Mouse (Mus musculus) spleen, adult 2 months (tissue): ENCODE results near the gene Sap25. TPM values are rescaled to one million over a fixed set of nuclear protein-coding genes. Genes with fewer than 3 reads are reported as not detected.
"Not testable (repeated sequence)": the region's sequence is repeated elsewhere in the genome, so short reads cannot be mapped to it uniquely, and the experiment has no call there.

Experiments
- DNase-seq, 2 experiments: peaks; one replicate each; pipeline versions ENCODE4 v3.0.0 to v3.0.0-alpha.2; 2012 to 2021; ENCODE audit warnings: low spot score in 2 of 2, low read depth in 1 of 2
- H3K27ac ChIP-seq: fragments of 200-500 bp; 2 replicates; pipeline ENCODE4 v1.5.1; 2012; ENCODE audit warnings: low read length, inconsistent platforms; ENCODE audit not compliant: insufficient read depth
- H3K27me3 ChIP-seq: fragments of 200-500 bp; 2 replicates; pipeline ENCODE4 v1.6.1; 2012; ENCODE audit warnings: mild to moderate bottlenecking, moderate library complexity, low read length, inconsistent platforms; ENCODE audit not compliant: control insufficient read depth, insufficient read depth
- H3K36me3 ChIP-seq: fragments of 200-500 bp; 2 replicates; pipeline ENCODE4 v1.6.1; 2012; ENCODE audit warnings: mild to moderate bottlenecking, low read length, inconsistent platforms; ENCODE audit not compliant: control insufficient read depth, insufficient read depth
- H3K4me1 ChIP-seq: fragments of 200-500 bp; 2 replicates; pipeline ENCODE4 v1.6.1; 2011; ENCODE audit warnings: inconsistent platforms; ENCODE audit not compliant: control insufficient read depth, insufficient read depth, insufficient read length
- H3K4me3 ChIP-seq: fragments of 200-500 bp; 2 replicates; pipeline ENCODE4 v1.5.1; 2011; ENCODE audit warnings: mild to moderate bottlenecking, inconsistent platforms; ENCODE audit not compliant: insufficient read depth, insufficient read length; ENCODE audit errors: extremely low read depth
- CTCF ChIP-seq: fragments of 200-500 bp; IDR thresholded peaks from 2 replicates; pipeline ENCODE4 v1.5.1; 2011; ENCODE audit warnings: mild to moderate bottlenecking, inconsistent platforms; ENCODE audit not compliant: insufficient read depth, insufficient read length, insufficient replicate concordance; ENCODE audit errors: extremely low read depth
- POLR2A ChIP-seq: fragments of 200-500 bp; IDR thresholded peaks from 2 replicates; pipeline ENCODE4 v1.6.1; 2011; ENCODE audit warnings: low read depth, low read length, inconsistent platforms
- WGBS: fragments of 180-500 bp; shearing (Covaris S2); methylation state at CpG from one replicate; pipeline ENCODE4 v1.1.7; 2018; 5-methylcytosine and 5-hydroxymethylcytosine counted together
- polyA plus RNA-seq: library from polyadenylated mRNA; depleted of rRNA; stranded (reverse); fragments of >200 nt; gene quantifications from 2 replicates; pipeline ENCODE4 v1.2.3, GENCODE M21; 2012

Sap25 gene
- polyA plus RNA-seq, 1 experiment = 328 TPM

DNA sequence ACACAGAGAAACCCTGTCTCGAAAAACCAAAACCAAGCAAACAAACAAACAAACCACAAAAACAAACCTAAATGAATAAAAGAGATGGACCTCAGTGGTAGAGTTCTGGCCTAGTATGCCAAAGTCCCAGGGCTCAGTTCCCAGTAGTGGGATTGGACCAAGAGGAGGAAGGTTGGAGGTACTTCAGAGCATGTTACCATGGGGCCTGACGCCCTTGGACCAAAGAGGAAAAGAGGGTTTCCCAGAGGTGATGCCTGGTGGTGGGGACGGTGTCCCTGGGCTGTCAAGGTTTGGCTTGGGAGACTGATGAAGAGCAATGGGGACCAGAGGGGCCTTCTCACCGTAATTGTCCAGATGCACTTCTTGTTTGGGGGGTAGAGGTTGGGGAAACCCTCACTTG, 31.1 kb upstream of the Sap25 start:
- 86% methylated on average over 4 of the region's 4 CpGs for WGBS
- TF ChIP-seq CTCF (no peak), POLR2A (no peak)
- H3K27ac ChIP-seq = no peak overlapping the region
- H3K4me3 ChIP-seq = peak overlapping the region; percentile 1; the same call in 1 of the 2 replicates
- peaks cover 20% of the 10 kb centered on the region; the same call in 1 of the 2 replicates for H3K4me1 ChIP-seq
- no peak for DNase-seq
- H3K36me3 ChIP-seq = no peaks in the 10 kb centered on the region; the same call in 1 of the 2 replicates
- H3K27me3 ChIP-seq = no peaks in the 10 kb centered on the region

DNA sequence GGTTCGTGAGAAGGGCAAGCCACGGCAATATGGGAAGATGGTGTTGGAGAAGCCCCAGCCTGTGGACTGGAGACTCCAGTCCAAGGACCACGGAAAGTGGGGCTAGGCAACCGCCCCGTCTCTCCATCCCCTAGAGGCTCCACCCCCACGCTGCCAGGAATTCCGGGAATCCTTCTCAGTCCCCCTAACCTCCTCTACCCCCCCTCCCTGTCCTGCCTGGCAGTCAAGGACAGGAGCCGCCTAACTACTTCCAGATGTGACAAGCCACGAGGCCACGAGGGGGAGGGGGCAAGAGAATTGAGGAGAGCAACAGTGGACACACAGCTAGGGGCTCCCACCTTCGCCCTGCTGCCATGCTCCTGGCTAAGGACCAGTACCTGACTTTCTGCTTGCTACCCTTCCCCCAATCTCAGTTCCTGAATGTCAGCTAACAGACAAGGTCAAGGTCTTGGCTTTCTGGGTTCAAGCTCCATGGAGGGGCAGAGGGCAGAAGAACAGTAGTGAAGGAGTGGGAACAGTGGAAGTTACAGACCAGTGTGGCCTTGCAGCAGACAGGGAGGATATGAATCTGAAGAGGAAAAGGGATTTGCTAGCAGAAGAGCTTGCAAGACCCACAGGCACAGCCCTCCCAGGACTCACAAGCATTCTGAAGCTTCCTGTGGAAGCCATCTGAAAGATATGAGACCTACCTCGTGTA, 30.4 kb upstream of the Sap25 start:
- H3K4me1 ChIP-seq = peaks cover 20% of the 10 kb centered on the region; the same call in 1 of the 2 replicates
- H3K4me3 ChIP-seq = peak overlapping the region; percentile 1
- 70% methylated on average over 12 of the region's 12 CpGs for WGBS
- TF ChIP-seq POLR2A (no peak), CTCF (no peak)
- H3K27ac ChIP-seq = peak overlapping the region; percentile 60
- no peaks in the 10 kb centered on the region for H3K27me3 ChIP-seq
- DNase-seq = no peak
- H3K36me3 ChIP-seq = no peaks in the 10 kb centered on the region; the same call in 1 of the 2 replicates

DNA sequence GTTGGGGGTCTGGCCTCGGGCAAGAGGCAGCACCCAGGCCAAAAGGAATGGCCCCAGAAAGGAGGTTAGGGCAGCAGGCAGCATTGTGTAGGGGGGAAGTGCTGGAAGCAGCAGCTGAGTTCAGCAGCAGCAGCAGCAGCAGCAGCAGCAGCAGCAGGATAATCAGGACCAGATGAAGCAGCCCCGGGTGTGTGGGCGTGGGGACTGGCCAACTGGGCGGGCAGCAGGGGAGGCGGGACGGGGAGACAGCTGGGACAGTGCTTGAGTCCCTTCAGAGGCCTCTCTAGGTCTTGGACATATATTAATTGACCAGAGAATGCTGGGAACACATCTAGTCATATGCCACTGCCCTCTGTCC, 29.9 kb upstream of the Sap25 start:
- DNase-seq = no peak
- TF ChIP-seq CTCF (no peak), POLR2A (no peak)
- 68% methylated on average over 6 of the region's 6 CpGs for WGBS
- H3K36me3 ChIP-seq = no peaks in the 10 kb centered on the region; the same call in 1 of the 2 replicates
- H3K4me1 ChIP-seq = peaks cover 20% of the 10 kb centered on the region; the same call in 1 of the 2 replicates
- no peaks in the 10 kb centered on the region for H3K27me3 ChIP-seq
- H3K4me3 ChIP-seq = no peak overlapping the region; the same call in 1 of the 2 replicates
- H3K27ac ChIP-seq = peak overlapping the region; percentile 60

DNA sequence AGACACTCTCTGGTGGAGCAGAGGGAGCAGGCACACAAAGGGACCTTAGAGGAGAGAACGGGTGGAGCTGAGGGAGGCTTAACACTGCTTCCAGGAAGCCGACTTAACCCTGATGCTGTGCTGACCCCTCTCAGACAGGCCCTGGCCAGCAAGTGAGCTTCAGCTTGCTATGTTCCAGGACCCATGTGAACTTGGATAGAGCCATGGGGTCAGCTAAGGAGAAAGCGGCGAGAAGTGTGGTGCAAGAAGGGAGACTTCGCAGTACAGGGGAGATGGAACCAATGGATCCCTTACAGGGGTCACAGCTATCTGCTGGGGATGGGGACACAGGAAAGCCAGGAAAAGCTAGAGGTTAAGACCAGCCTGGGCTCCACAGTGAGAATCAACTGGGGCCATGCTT, 28.1 kb upstream of the Sap25 start:
- no peak for DNase-seq
- Histone ChIP-seq H3K27me3 (no peaks in the 10 kb centered on the region), H3K27ac (peak overlapping the region; percentile 3; the same call in 1 of the 2 replicates), H3K36me3 (no peaks in the 10 kb centered on the region), H3K4me3 (no peak overlapping the region), H3K4me1 (peaks cover 20% of the 10 kb centered on the region; the same call in 1 of the 2 replicates)
- no peak for TF ChIP-seq CTCF
- no peak for TF ChIP-seq POLR2A
- 82% methylated on average over 5 of the region's 5 CpGs for WGBS

DNA sequence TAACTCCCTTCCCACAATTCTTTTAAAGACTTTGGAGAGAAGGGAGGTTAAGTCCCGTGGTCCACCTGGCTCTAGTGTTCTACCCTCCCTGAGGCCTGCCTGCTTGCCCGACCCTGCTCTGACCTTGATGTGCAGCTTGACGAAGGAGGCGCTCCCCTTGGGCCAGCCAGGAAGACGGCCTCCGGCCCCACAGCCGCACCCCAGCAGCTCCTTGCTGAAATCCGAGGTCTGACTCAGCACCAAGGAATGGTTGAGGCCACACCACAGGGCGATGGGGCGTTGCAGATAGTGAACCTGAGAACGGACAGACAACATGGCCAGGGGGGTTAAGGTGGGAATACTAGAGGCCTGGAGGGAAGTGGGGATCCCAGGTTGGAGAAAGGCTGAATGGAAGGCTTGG, 27.6 kb upstream of the Sap25 start, which contains the start of gene Pcolce:
Gene Pcolce, minus strand, starts transcription at position 235 of the 400 bp plus-strand sequence.
- H3K27ac ChIP-seq = peak within 1 kb of the TSS; percentile 3; the same call in 1 of the 2 replicates
- no peak for TF ChIP-seq POLR2A
- no peak for TF ChIP-seq CTCF
- no peaks in the 10 kb centered on the region for H3K27me3 ChIP-seq
- no peak for DNase-seq
- no peaks in the 10 kb centered on the region for H3K36me3 ChIP-seq
- H3K4me1 ChIP-seq = peaks cover 20% of the 10 kb centered on the region; the same call in 1 of the 2 replicates
- 87% methylated on average over 11 of the region's 11 CpGs for WGBS
- no peak within 1 kb of the TSS for H3K4me3 ChIP-seq

DNA sequence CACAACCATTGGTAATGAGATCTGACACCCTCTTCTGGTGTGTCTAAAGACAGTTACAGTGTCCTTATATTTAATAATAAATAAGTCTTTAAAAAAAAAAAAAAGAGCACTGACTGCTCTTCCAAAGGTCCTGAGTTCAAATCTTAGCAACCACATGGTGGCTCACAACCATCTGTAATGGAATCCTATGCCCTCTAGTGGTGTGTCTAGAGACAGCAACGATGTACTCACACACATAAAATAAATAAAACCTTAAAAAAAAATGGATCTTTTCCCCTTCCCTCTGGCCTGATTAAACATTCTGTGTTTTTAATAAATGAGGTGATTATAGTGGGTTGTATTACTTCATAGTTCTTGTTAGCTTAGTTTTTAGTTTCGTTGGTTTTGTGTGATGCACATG, 26.2 kb upstream of the Sap25 start:
- not testable (repeated sequence) for H3K27me3 ChIP-seq, H3K4me3 ChIP-seq, DNase-seq, H3K27ac ChIP-seq, H3K36me3 ChIP-seq
- WGBS = 89% methylated on average over 2 of the region's 2 CpGs
- H3K4me1 ChIP-seq = peaks cover 13% of the 10 kb centered on the region; the same call in 1 of the 2 replicates

DNA sequence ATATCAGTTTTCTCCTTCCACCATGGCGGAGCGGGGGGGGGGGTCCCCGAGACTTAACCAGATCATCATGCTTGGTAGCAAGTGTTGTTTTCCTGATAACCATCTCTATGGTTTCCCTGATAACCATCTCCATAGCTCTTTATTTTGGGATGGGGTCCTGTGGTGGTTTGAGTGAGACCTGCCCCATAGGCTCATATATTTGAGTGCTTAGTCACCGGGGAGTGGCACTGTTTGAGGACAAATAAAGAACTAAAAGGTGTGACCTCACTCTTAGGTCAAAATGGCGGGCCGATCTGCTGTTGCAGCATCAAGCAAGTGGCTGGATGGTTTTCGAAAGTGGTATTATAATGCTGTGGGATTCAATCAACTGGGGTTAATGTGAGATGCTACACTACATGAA, 25.8 kb upstream of the Sap25 start:
- no peaks in the 10 kb centered on the region for H3K27me3 ChIP-seq
- TF ChIP-seq CTCF (no peak), POLR2A (no peak)
- 83% methylated on average over 7 of the region's 7 CpGs for WGBS
- H3K4me1 ChIP-seq = peaks cover 9% of the 10 kb centered on the region; the same call in 1 of the 2 replicates
- DNase-seq = no peak
- H3K4me3 ChIP-seq = no peak overlapping the region
- H3K27ac ChIP-seq = no peak overlapping the region
- H3K36me3 ChIP-seq = no peaks in the 10 kb centered on the region
